Mouse (Mus musculus) stomach, embryonic 16.5 days (tissue): Measurements from ENCODE around the gene Dpm1. TPM values are rescaled to one million over a fixed set of nuclear protein-coding genes. Genes with fewer than 3 reads are reported as not detected.

Experiments
- ATAC-seq: fragments of 200-750 bp; cut with Nextera tagmentation; 2 replicates; pipeline ENCODE4 v1.8.0; 2017; ENCODE audit warnings: moderate number of reproducible peaks, moderate TSS enrichment; ENCODE audit not compliant: insufficient read depth, low FRiP score
- H3K27ac ChIP-seq: fragments of 300-500 bp; sonication (generic); 2 replicates; pipeline ENCODE4 v1.5.1; 2014; ENCODE audit warnings: low read length
- H3K27me3 ChIP-seq: fragments of 300-500 bp; sonication (generic); 2 replicates; pipeline ENCODE4 v1.6.1; 2014; ENCODE audit warnings: low read length, control low read depth, mixed read lengths; ENCODE audit not compliant: control insufficient read depth, insufficient read depth
- H3K36me3 ChIP-seq: fragments of 300-500 bp; sonication (generic); 2 replicates; pipeline ENCODE4 v1.6.1; 2014; ENCODE audit warnings: low read length; ENCODE audit not compliant: control insufficient read depth, insufficient read depth
- H3K4me1 ChIP-seq: fragments of 300-500 bp; sonication (generic); 2 replicates; pipeline ENCODE4 v1.6.1; 2014; ENCODE audit warnings: low read length, control low read depth, mixed read lengths; ENCODE audit not compliant: control insufficient read depth, insufficient read depth
- H3K4me2 ChIP-seq: fragments of 300-500 bp; sonication (generic); 2 replicates; pipeline ENCODE4 v1.6.1; 2014; ENCODE audit warnings: low read depth, low read length, mixed read lengths
- H3K4me3 ChIP-seq: fragments of 300-500 bp; sonication (generic); replicated peaks from 2 replicates; pipeline ENCODE4 v1.5.1; 2014; ENCODE audit warnings: mild to moderate bottlenecking, low read length
- H3K9ac ChIP-seq: fragments of 300-500 bp; sonication (generic); 2 replicates; pipeline ENCODE4 v1.6.1; 2014; ENCODE audit warnings: low read length
- H3K9me3 ChIP-seq: fragments of 300-500 bp; sonication (generic); replicated peaks from 2 replicates; pipeline ENCODE4 v1.6.1; 2016; ENCODE audit warnings: low read length, control low read depth; ENCODE audit not compliant: control insufficient read depth
- WGBS: fragments of 180-500 bp; shearing (Covaris S2); extraction: QIAGEN DNeasy Blood & Tissue Kit; methylation state at CpG from one replicate; pipeline ENCODE4 v1.1.7; 2014; 5-methylcytosine and 5-hydroxymethylcytosine counted together
- polyA plus RNA-seq: library from polyadenylated mRNA; unstranded; fragments of >200 nt; fragmentation: Nextera tagmentation; extraction: Ambion mirVana; gene quantifications from 2 replicates; pipeline ENCODE4 v1.2.1, GENCODE M21; 2015

Gene Dpm1
- polyA plus RNA-seq, 1 experiment from 2014 or later, result 118 TPM

GRCm38 (mm10) chr2:168253822-168254221 is 23.4 kb upstream of the Dpm1 start:
- Histone ChIP-seq H3K4me1 (no peaks in the 10 kb centered on the region), H3K4me2 (no peak overlapping the region), H3K27me3 (no peaks in the 10 kb centered on the region), H3K4me3 (no peak overlapping the region), H3K9ac (no peak overlapping the region), H3K36me3 (no peaks in the 10 kb centered on the region), H3K27ac (no peak overlapping the region), H3K9me3 (no peaks in the 10 kb centered on the region)
- ATAC-seq, result no peak
- WGBS, result 34% methylated on average over 7 of the region's 7 CpGs

GRCm38 (mm10) chr2:168252639-168253292 is 22.4 kb upstream of the Dpm1 start:
- H3K27ac ChIP-seq, result no peak overlapping the region
- no peak overlapping the region for H3K4me3 ChIP-seq
- no peaks in the 10 kb centered on the region for H3K9me3 ChIP-seq
- H3K4me1 ChIP-seq, result no peaks in the 10 kb centered on the region
- 15% methylated on average over 16 of the region's 16 CpGs for WGBS
- no peak overlapping the region for H3K4me2 ChIP-seq
- no peak for ATAC-seq
- no peaks in the 10 kb centered on the region for H3K27me3 ChIP-seq
- no peak overlapping the region for H3K9ac ChIP-seq
- H3K36me3 ChIP-seq, result no peaks in the 10 kb centered on the region

DNA sequence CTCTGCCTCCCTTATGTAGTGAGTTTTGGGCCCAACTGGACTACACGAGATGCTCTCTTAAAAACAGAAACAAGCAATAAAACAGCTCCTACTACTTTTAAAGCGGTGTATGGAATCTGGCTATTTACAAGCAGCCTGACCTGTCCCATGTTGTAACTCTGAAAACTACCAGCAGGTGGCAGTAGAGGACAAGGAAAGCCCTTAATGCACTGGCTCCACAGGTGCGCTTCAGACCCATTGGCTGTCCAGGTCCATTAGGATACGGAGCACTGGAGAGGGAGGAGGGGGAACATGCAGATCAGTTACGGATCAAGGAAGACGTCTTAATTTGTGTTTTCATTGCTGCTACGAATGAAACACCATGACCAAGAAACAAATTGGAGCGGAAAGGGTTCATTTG is 19.9 kb upstream of the Dpm1 start:
- ATAC-seq, result no peak
- Histone ChIP-seq H3K9me3 (no peaks in the 10 kb centered on the region), H3K4me2 (no peak overlapping the region), H3K27me3 (no peaks in the 10 kb centered on the region), H3K4me1 (no peaks in the 10 kb centered on the region), H3K9ac (no peak overlapping the region), H3K36me3 (no peaks in the 10 kb centered on the region), H3K4me3 (no peak overlapping the region), H3K27ac (no peak overlapping the region)
- WGBS, result 17% methylated on average over 8 of the region's 8 CpGs

DNA sequence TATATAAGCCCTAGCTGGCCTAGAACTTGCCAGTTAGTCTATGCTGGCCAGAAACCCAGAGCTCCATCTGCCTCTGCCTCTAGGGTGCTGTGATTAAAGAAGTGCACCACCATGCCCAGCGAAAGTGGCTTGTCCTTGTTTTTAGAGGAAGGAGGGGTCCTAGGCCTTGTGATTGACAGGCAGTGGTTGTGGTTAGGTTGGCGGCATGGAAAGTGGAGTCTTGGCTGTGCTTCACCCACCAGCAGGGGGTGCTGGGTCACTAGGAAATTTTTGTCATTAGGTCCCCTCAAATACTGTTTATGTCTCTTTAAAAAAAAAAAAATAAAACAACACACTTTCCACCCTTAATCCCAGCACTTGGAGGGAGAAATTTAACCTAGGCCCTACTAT is 18.5 kb upstream of the Dpm1 start:
- no peaks in the 10 kb centered on the region for H3K36me3 ChIP-seq
- no peaks in the 10 kb centered on the region for H3K27me3 ChIP-seq
- no peak overlapping the region for H3K27ac ChIP-seq
- no peak overlapping the region for H3K4me2 ChIP-seq
- H3K9ac ChIP-seq, result no peak overlapping the region
- 19% methylated on average over 2 of the region's 2 CpGs for WGBS
- H3K4me1 ChIP-seq, result no peaks in the 10 kb centered on the region
- no peaks in the 10 kb centered on the region for H3K9me3 ChIP-seq
- ATAC-seq, result no peak
- no peak overlapping the region for H3K4me3 ChIP-seq

DNA sequence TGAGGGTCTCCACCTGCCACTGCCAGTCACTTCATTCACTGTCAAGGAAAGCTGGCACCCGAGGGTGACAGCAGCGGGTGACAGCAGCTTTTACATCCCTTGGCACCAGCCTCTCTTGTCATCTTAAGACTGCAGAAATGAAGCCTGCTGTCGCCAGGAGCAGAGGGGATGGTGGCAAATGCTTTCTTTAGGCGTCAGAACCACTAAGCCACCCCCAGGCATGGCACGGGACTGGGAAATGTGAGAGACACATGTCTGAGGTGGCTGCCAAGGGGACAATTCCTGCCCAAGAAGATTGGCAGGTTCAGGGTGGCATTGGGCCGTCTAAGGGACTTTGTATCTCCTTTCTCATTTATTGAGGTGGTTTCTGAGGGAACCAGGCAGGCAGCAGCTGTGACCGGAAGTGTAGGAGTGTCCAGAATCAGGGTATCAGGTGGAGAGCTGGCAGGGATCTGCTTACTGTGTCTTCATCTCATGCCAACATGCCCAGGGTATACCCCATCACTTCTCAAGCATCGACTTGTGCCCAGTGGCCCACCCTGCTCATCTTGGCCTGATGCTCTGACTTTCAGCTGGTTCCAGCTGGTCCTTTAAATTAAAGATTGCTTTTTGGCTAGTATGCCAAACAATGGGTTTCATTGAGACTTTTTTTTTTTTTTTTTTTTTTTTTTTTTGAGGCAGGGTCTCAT is 17.9 kb upstream of the Dpm1 start:
- no peak overlapping the region for H3K4me3 ChIP-seq
- no peak overlapping the region for H3K4me2 ChIP-seq
- H3K36me3 ChIP-seq, result no peaks in the 10 kb centered on the region
- 73% methylated on average over 8 of the region's 8 CpGs for WGBS
- no peak overlapping the region for H3K27ac ChIP-seq
- H3K4me1 ChIP-seq, result no peaks in the 10 kb centered on the region
- no peaks in the 10 kb centered on the region for H3K27me3 ChIP-seq
- H3K9ac ChIP-seq, result no peak overlapping the region
- no peak for ATAC-seq
- no peaks in the 10 kb centered on the region for H3K9me3 ChIP-seq

GRCm38 (mm10) chr2:168245571-168245970 is 15.2 kb upstream of the Dpm1 start:
- Histone ChIP-seq H3K36me3 (no peaks in the 10 kb centered on the region), H3K27ac (no peak overlapping the region), H3K9ac (no peak overlapping the region), H3K27me3 (no peaks in the 10 kb centered on the region), H3K4me1 (no peaks in the 10 kb centered on the region), H3K4me3 (no peak overlapping the region), H3K9me3 (no peaks in the 10 kb centered on the region), H3K4me2 (no peak overlapping the region)
- 33% methylated on average over 8 of the region's 8 CpGs for WGBS
- no peak for ATAC-seq

GRCm38 (mm10) chr2:168243278-168243677 is 12.9 kb upstream of the Dpm1 start:
- H3K9me3 ChIP-seq, result no peaks in the 10 kb centered on the region
- no peaks in the 10 kb centered on the region for H3K27me3 ChIP-seq
- no peak overlapping the region for H3K9ac ChIP-seq
- no peak overlapping the region for H3K4me3 ChIP-seq
- no peaks in the 10 kb centered on the region for H3K4me1 ChIP-seq
- ATAC-seq, result no peak
- no peaks in the 10 kb centered on the region for H3K36me3 ChIP-seq
- 75% methylated on average over 4 of the region's 4 CpGs for WGBS
- H3K27ac ChIP-seq, result no peak overlapping the region
- H3K4me2 ChIP-seq, result no peak overlapping the region

GRCm38 (mm10) chr2:168242841-168243240 is 12.4 kb upstream of the Dpm1 start:
- no peak overlapping the region for H3K4me3 ChIP-seq
- no peak overlapping the region for H3K27ac ChIP-seq
- no peak overlapping the region for H3K4me2 ChIP-seq
- no peak overlapping the region for H3K9ac ChIP-seq
- no peaks in the 10 kb centered on the region for H3K9me3 ChIP-seq
- no peaks in the 10 kb centered on the region for H3K27me3 ChIP-seq
- no peaks in the 10 kb centered on the region for H3K36me3 ChIP-seq
- no peak for ATAC-seq
- H3K4me1 ChIP-seq, result no peaks in the 10 kb centered on the region

GRCm38 (mm10) chr2:168238335-168238734 is 7.9 kb upstream of the Dpm1 start:
- H3K4me2 ChIP-seq, result no peak overlapping the region
- no peaks in the 10 kb centered on the region; the same call in 1 of the 2 replicates for H3K36me3 ChIP-seq
- no peaks in the 10 kb centered on the region for H3K27me3 ChIP-seq
- no peak overlapping the region for H3K27ac ChIP-seq
- ATAC-seq, result no peak
- WGBS, result 87% methylated on average over 4 of the region's 4 CpGs
- H3K4me3 ChIP-seq, result no peak overlapping the region
- H3K9ac ChIP-seq, result no peak overlapping the region
- H3K4me1 ChIP-seq, result no peaks in the 10 kb centered on the region
- H3K9me3 ChIP-seq, result no peaks in the 10 kb centered on the region
